Mouse (Mus musculus): ENCODE measurements around the gene Snrpa. TPM values are rescaled to one million over a fixed set of nuclear protein-coding genes. Genes with fewer than 3 reads are reported as not detected.

Snrpa gene
- total and polyA plus RNA-seq, 2 experiments from 2014 or later, result 60.5 to 79.4 TPM

DNA sequence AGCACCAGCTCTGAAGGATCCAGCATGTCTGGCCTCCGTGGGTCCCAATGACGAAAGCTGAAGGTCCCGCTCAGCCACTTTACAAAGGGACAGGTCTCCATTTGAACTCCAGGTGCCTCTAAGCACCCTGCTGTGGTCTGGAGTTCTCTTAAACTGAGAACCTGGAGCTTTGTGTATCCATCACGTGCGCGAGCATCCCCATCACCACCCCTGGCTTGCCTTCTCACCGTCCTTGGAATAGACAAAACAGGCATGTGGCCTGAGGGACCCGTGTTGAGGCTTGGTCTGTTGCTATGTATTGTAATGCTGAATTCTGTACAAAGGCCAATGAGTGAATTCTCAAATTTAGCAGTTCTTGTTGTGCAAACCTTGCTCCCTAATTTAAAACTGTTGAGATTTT lies 2.7 kb upstream of the Snrpa start:
- Histone ChIP-seq H3K36me3 (replicated peaks; ENCODE audit: control insufficient read depth, insufficient read depth, low read length) (peaks cover 26% of the 10 kb centered on the region), H3K9me3 (replicated peaks; ENCODE audit: control insufficient read depth, low read length) (no peaks in the 10 kb centered on the region), H3K4me2 (ENCODE audit: low read depth, low read length) (no peak overlapping the region), H3K27ac (ENCODE audit: low read depth) (no peak overlapping the region), H3K4me1 (ENCODE audit: control insufficient read depth, insufficient read depth) (peaks cover 13% of the 10 kb centered on the region), H3K4me3 (ENCODE audit: low read depth, low read length) (no peak overlapping the region), H3K9ac (replicated peaks; ENCODE audit: low read depth, low read length) (no peak overlapping the region), H3K27me3 (ENCODE audit: control insufficient read depth, insufficient read depth, low read length) (no peaks in the 10 kb centered on the region)
- no peak for ATAC-seq (ENCODE audit: insufficient read depth, low read depth)
- DNase-seq (ENCODE audit: low spot score), result no peak
- 91% methylated on average over 8 of the region's 8 CpGs for WGBS
- TF ChIP-seq CTCF (IDR thresholded peaks at IDR 0.05; ENCODE audit: low read depth) (no peak), EP300 (IDR thresholded peaks at IDR 0.05; ENCODE audit: low read depth) (no peak)

DNA sequence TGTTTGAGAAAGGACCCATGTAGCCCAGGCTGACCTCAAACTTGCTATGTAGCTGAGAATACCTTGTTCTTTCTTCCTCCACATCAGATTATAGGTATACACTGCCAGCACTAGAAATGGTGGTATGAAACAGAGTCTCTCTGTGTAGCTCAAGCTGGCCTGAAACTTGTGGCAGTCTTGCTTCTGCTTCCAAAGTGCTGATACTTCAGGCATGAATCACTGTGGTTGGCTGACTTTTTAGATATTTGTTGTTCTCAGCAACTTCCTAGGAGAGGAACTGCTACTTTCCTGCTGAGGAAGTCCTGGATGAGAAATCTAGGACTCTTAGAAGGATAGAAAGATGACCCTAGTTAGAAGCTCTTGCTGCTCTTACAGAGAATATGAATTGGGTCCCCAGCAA lies 2.3 kb upstream of the Snrpa start:
- DNase-seq (ENCODE audit: low spot score), result no peak

DNA sequence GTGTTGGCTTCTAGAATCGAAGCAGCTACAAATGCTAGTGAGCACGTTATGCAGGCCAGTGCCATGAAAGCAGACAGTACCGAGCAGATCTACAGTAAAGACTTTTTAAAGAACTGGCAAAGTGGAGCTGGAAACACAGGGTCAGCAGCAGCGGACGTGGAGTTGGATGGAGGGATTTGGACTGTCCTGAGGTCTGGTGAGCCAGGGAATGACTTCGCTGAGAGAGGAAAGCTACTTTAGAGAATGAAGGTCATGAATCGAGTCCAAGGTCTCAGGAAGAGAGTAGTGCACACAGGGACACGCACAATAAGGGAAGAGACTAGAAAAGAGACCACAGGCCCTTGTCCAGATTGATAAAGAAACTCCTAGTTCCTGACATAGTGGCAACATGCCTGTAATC lies 1.6 kb upstream of the Snrpa start:
- no peak overlapping the region for H3K9ac ChIP-seq (replicated peaks; ENCODE audit: low read depth, low read length)
- peaks cover 26% of the 10 kb centered on the region for H3K36me3 ChIP-seq (replicated peaks; ENCODE audit: control insufficient read depth, insufficient read depth, low read length)
- DNase-seq (ENCODE audit: low spot score) (no peak), ATAC-seq (ENCODE audit: insufficient read depth, low read depth) (no peak)
- H3K9me3 ChIP-seq (replicated peaks; ENCODE audit: control insufficient read depth, low read length), result no peaks in the 10 kb centered on the region
- no peak overlapping the region for H3K4me3 ChIP-seq (ENCODE audit: low read depth, low read length)
- no peaks in the 10 kb centered on the region for H3K27me3 ChIP-seq (ENCODE audit: control insufficient read depth, insufficient read depth, low read length)
- H3K4me2 ChIP-seq (ENCODE audit: low read depth, low read length), result no peak overlapping the region
- no peak overlapping the region for H3K27ac ChIP-seq (ENCODE audit: low read depth)
- peaks cover 13% of the 10 kb centered on the region for H3K4me1 ChIP-seq (ENCODE audit: control insufficient read depth, insufficient read depth)
- TF ChIP-seq EP300 (IDR thresholded peaks at IDR 0.05; ENCODE audit: low read depth), result no peak
- no peak for TF ChIP-seq CTCF (IDR thresholded peaks at IDR 0.05; ENCODE audit: low read depth)
- WGBS, result 86% methylated on average over 8 of the region's 8 CpGs

More for the DNA sequence above, 2.3 kb upstream of the Snrpa start:
- Histone ChIP-seq H3K27ac (ENCODE audit: low read depth) (no peak overlapping the region), H3K9ac (replicated peaks; ENCODE audit: low read depth, low read length) (no peak overlapping the region), H3K4me1 (ENCODE audit: control insufficient read depth, insufficient read depth) (peaks cover 13% of the 10 kb centered on the region), H3K27me3 (ENCODE audit: control insufficient read depth, insufficient read depth, low read length) (no peaks in the 10 kb centered on the region), H3K36me3 (replicated peaks; ENCODE audit: control insufficient read depth, insufficient read depth, low read length) (peaks cover 26% of the 10 kb centered on the region), H3K4me3 (ENCODE audit: low read depth, low read length) (no peak overlapping the region), H3K9me3 (replicated peaks; ENCODE audit: control insufficient read depth, low read length) (no peaks in the 10 kb centered on the region), H3K4me2 (ENCODE audit: low read depth, low read length) (no peak overlapping the region)
- TF ChIP-seq EP300 (IDR thresholded peaks at IDR 0.05; ENCODE audit: low read depth) (no peak), CTCF (IDR thresholded peaks at IDR 0.05; ENCODE audit: low read depth) (no peak)
- no peak for ATAC-seq (ENCODE audit: insufficient read depth, low read depth)

DNA sequence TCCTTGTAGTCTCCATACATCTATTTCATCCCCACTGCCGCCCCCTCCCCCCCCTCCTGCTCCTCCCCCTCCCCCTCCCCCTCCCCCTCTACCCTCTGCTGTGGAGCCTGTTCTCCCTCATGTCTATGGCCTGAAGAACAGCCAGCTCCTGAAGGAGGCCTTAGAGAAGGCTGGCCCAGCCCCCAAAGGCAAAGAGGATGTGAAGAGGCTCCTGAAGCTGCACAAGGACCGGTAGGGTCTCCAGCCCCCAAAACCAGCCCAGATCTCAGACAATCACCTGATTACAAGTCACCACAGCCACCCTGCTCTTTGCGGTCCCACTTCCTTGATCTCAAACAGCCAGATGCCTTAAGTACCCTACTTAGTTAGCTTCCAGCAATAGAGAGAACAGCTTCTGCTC lies 1.1 kb upstream of the Snrpa start:
- Histone ChIP-seq H3K9ac (replicated peaks; ENCODE audit: low read depth, low read length) (no peak overlapping the region), H3K36me3 (replicated peaks; ENCODE audit: control insufficient read depth, insufficient read depth, low read length) (peaks cover 26% of the 10 kb centered on the region), H3K27me3 (ENCODE audit: control insufficient read depth, insufficient read depth, low read length) (no peaks in the 10 kb centered on the region), H3K4me2 (ENCODE audit: low read depth, low read length) (no peak overlapping the region), H3K4me3 (ENCODE audit: low read depth, low read length) (no peak overlapping the region), H3K4me1 (ENCODE audit: control insufficient read depth, insufficient read depth) (peaks cover 13% of the 10 kb centered on the region), H3K9me3 (replicated peaks; ENCODE audit: control insufficient read depth, low read length) (no peaks in the 10 kb centered on the region), H3K27ac (ENCODE audit: low read depth) (peak overlapping the region; percentile 99; the same call in 1 of the 2 replicates)
- WGBS, result 87% methylated on average over 3 of the region's 3 CpGs
- ATAC-seq (ENCODE audit: insufficient read depth, low read depth), result no peak
- DNase-seq (ENCODE audit: low spot score), result no peak
- no peak for TF ChIP-seq EP300 (IDR thresholded peaks at IDR 0.05; ENCODE audit: low read depth)
- no peak for TF ChIP-seq CTCF (IDR thresholded peaks at IDR 0.05; ENCODE audit: low read depth)

DNA sequence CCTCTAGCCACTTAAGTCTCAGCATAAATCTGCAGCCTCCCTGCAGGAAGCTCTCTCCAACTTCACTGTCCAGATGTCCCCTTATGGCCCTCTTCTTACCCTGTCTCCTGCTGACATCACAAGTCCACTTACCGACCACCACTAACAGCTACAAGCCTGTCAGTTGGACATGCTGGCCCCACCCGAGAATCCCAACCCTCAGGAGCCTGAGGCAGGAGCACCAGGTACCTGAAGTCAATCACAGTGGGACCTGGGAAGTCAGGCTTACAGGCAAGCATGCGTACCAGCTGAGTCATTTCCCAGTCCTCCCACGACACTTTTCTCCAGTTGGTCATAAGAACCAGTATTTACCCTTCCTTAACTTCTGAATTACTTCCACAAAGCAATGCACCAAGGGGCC lies 2.3 kb downstream of the Snrpa start:
- H3K4me1 ChIP-seq (ENCODE audit: control insufficient read depth, insufficient read depth), result peaks cover 13% of the 10 kb centered on the region
- WGBS, result 77% methylated on average over 4 of the region's 4 CpGs
- no peak overlapping the region for H3K27ac ChIP-seq (ENCODE audit: low read depth)
- H3K9me3 ChIP-seq (replicated peaks; ENCODE audit: control insufficient read depth, low read length), result no peaks in the 10 kb centered on the region
- no peak for DNase-seq (ENCODE audit: low spot score)
- H3K4me2 ChIP-seq (ENCODE audit: low read depth, low read length), result no peak overlapping the region
- H3K27me3 ChIP-seq (ENCODE audit: control insufficient read depth, insufficient read depth, low read length), result no peaks in the 10 kb centered on the region
- peaks cover 52% of the 10 kb centered on the region for H3K36me3 ChIP-seq (replicated peaks; ENCODE audit: control insufficient read depth, insufficient read depth, low read length)
- H3K9ac ChIP-seq (replicated peaks; ENCODE audit: low read depth, low read length), result no peak overlapping the region
- no peak for ATAC-seq (ENCODE audit: insufficient read depth, low read depth)
- no peak overlapping the region for H3K4me3 ChIP-seq (ENCODE audit: low read depth, low read length)
- TF ChIP-seq EP300 (IDR thresholded peaks at IDR 0.05; ENCODE audit: low read depth) (no peak), CTCF (IDR thresholded peaks at IDR 0.05; ENCODE audit: low read depth) (no peak)

DNA sequence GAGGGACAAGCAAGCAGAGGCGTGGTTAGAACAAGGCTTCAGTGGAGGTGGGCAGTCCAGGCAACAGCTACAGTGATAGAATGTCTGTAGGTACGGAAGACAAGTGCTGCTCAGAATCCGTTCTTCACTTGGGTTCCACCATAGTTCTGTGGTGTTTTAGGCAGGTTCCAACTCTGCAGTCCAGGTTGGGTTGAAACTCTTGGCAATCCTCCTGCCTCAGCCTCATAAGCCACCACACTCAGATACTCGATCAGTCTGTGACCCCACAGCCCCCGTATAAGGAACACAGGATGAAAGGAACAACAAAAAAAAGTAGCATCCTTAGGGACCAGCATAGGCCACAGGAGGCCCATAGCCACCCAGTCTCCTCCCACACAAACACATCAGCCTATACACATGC lies 3.6 kb downstream of the Snrpa start:
- ATAC-seq (ENCODE audit: insufficient read depth, low read depth) (no peak), DNase-seq (ENCODE audit: low spot score) (no peak)
- WGBS, result 92% methylated on average over 5 of the region's 5 CpGs
- Histone ChIP-seq H3K9ac (replicated peaks; ENCODE audit: low read depth, low read length) (no peak overlapping the region), H3K36me3 (replicated peaks; ENCODE audit: control insufficient read depth, insufficient read depth, low read length) (peaks cover 65% of the 10 kb centered on the region), H3K4me2 (ENCODE audit: low read depth, low read length) (no peak overlapping the region), H3K27ac (ENCODE audit: low read depth) (no peak overlapping the region), H3K4me1 (ENCODE audit: control insufficient read depth, insufficient read depth) (peaks cover 13% of the 10 kb centered on the region), H3K4me3 (ENCODE audit: low read depth, low read length) (no peak overlapping the region), H3K9me3 (replicated peaks; ENCODE audit: control insufficient read depth, low read length) (no peaks in the 10 kb centered on the region), H3K27me3 (ENCODE audit: control insufficient read depth, insufficient read depth, low read length) (no peaks in the 10 kb centered on the region)
- TF ChIP-seq CTCF (IDR thresholded peaks at IDR 0.05; ENCODE audit: low read depth) (no peak), EP300 (IDR thresholded peaks at IDR 0.05; ENCODE audit: low read depth) (no peak)
